Mouse (Mus musculus) olfactory bulb, adult 2 months (tissue): ENCODE measurements at regions not wholly inside any gene's neighbourhood (a gene's known extent, or its start where the extent isn't known, plus 50 kb on each side); places are given as distances from the start of the nearest gene placed in this dataset.

Source experiments
- CTCF ChIP-seq: fragments of 200-500 bp; IDR thresholded peaks from 2 replicates; pipeline ENCODE4 v1.5.1; 2012; ENCODE audit warnings: low read depth, mild to moderate bottlenecking, low read length, moderate library complexity; ENCODE audit not compliant: insufficient read depth
- POLR2A ChIP-seq: fragments of 200-500 bp; IDR thresholded peaks from 2 replicates; pipeline ENCODE4 v1.6.1; 2012; ENCODE audit warnings: mild to moderate bottlenecking, low read depth, low read length, moderate library complexity; ENCODE audit not compliant: insufficient read depth

- no peak for TF ChIP-seq CTCF
- TF ChIP-seq POLR2A, result no peak
Observed at GRCm38 (mm10) chr10:98831488-98831887, 82.7 kb upstream of the Atp2b1 start.
